Mouse (Mus musculus) forebrain, embryonic 14.5 days (tissue): ENCODE data around the gene Rcan2. TPM values are rescaled to one million over a fixed set of nuclear protein-coding genes. Genes with fewer than 3 reads are reported as not detected.
A peak's percentile ranks its signal among the peaks of the same experiment; 100 is the strongest.

Source experiments
- ATAC-seq: fragments of 200-750 bp; cut with Nextera tagmentation; 2 replicates; pipeline ENCODE4 v1.8.0; 2017; ENCODE audit warnings: mild to moderate bottlenecking, moderate library complexity
- DNase-seq: peaks from one replicate; pipeline ENCODE4 v3.0.0-alpha.2; 2015; ENCODE audit warnings: low spot score
- H3K27ac ChIP-seq: fragments of 300-500 bp; sonication (generic); 2 replicates; pipeline ENCODE4 v1.5.1; 2014; ENCODE audit warnings: low read depth, mild to moderate bottlenecking, control low read depth, low read length, moderate library complexity
- H3K27me3 ChIP-seq: fragments of 300-500 bp; sonication (generic); replicated peaks from 2 replicates; pipeline ENCODE4 v1.6.1; 2014; ENCODE audit warnings: low read length, control low read depth, mixed read lengths; ENCODE audit not compliant: control insufficient read depth, insufficient read depth
- H3K36me3 ChIP-seq: fragments of 300-500 bp; sonication (generic); 2 replicates; pipeline ENCODE4 v1.6.1; 2014; ENCODE audit warnings: low read length, control low read depth; ENCODE audit not compliant: control insufficient read depth, insufficient read depth
- H3K4me1 ChIP-seq: fragments of 300-500 bp; sonication (generic); 2 replicates; pipeline ENCODE4 v1.6.1; 2014; ENCODE audit warnings: antibody characterized with exemption, low read length, control low read depth; ENCODE audit not compliant: control insufficient read depth, insufficient read depth
- H3K4me2 ChIP-seq: fragments of 300-500 bp; sonication (generic); 2 replicates; pipeline ENCODE4 v1.6.1; 2014; ENCODE audit warnings: mild to moderate bottlenecking, control low read depth, low read length
- H3K4me3 ChIP-seq: fragments of 300-500 bp; sonication (generic); 2 replicates; pipeline ENCODE4 v1.5.1; 2014; ENCODE audit warnings: low read depth, low read length, control low read depth
- H3K9ac ChIP-seq: fragments of 300-500 bp; sonication (generic); 2 replicates; pipeline ENCODE4 v1.6.1; 2014; ENCODE audit warnings: mild to moderate bottlenecking, low read length, control low read depth, moderate library complexity
- H3K9me3 ChIP-seq: fragments of 300-500 bp; sonication (generic); replicated peaks from 2 replicates; pipeline ENCODE4 v1.6.1; 2016; ENCODE audit warnings: low read length, control low read depth, mixed read lengths; ENCODE audit not compliant: control insufficient read depth
- WGBS: fragments of 180-500 bp; shearing (Covaris S2); extraction: QIAGEN DNeasy Blood & Tissue Kit; methylation state at CpG from one replicate; pipeline ENCODE4 v1.1.7; 2014; 5-methylcytosine and 5-hydroxymethylcytosine counted together
- polyA plus RNA-seq: library from polyadenylated mRNA; unstranded; fragments of >200 nt; fragmentation: Nextera tagmentation; extraction: Ambion mirVana; gene quantifications from 2 replicates; pipeline ENCODE4 v1.2.1, GENCODE M21; 2014

Gene Rcan2
- 20.2 and 26.3 TPM in 2 replicates for polyA plus RNA-seq

- peak within 1 kb of the TSS; percentile 33; the same call in 1 of the 2 replicates for H3K27ac ChIP-seq
- under 1% methylated on average over 7 of the region's 7 CpGs for WGBS
- peak; percentile 80 for ATAC-seq
Measured at GRCm38 (mm10) chr17:43801077-43801476, at the start of gene Rcan2. TSS of gene Rcan2 (plus strand) at chr17:43801351.

GRCm38 (mm10) chr17:43752811-43753210, 48.3 kb upstream of the Rcan2 start:
- Histone ChIP-seq H3K9me3 (no peaks in the 10 kb centered on the region), H3K36me3 (0 out of 2 replicates have a peak, but pooled peaks cover 3% of the 10 kb centered on the region), H3K9ac (no peak overlapping the region), H3K4me1 (no peaks in the 10 kb centered on the region), H3K4me3 (no peak overlapping the region), H3K4me2 (no peak overlapping the region), H3K27me3 (no peaks in the 10 kb centered on the region), H3K27ac (no peak overlapping the region)
- no peak for ATAC-seq
- peak; percentile 28 for DNase-seq
- WGBS = 30% methylated on average over 1 of the region's 1 CpGs

More at GRCm38 (mm10) chr17:43801077-43801476, at the start of gene Rcan2:
- no peaks in the 10 kb centered on the region for H3K36me3 ChIP-seq
- DNase-seq = peak; percentile 72
- H3K9me3 ChIP-seq = no peaks in the 10 kb centered on the region
- H3K4me2 ChIP-seq = peak within 1 kb of the TSS; percentile 87
- peak within 1 kb of the TSS; percentile 78 for H3K9ac ChIP-seq
- H3K4me3 ChIP-seq = peak within 1 kb of the TSS; percentile 62
- H3K4me1 ChIP-seq = peaks cover 3% of the 10 kb centered on the region; the same call in 1 of the 2 replicates
- no peaks in the 10 kb centered on the region for H3K27me3 ChIP-seq

GRCm38 (mm10) chr17:43754687-43755086, 46.5 kb upstream of the Rcan2 start:
- H3K9me3 ChIP-seq = no peaks in the 10 kb centered on the region
- 89% methylated on average over 5 of the region's 5 CpGs for WGBS
- H3K4me3 ChIP-seq = no peak overlapping the region
- 0 out of 2 replicates have a peak, but pooled peaks cover 3% of the 10 kb centered on the region for H3K36me3 ChIP-seq
- H3K27ac ChIP-seq = no peak overlapping the region
- H3K27me3 ChIP-seq = no peaks in the 10 kb centered on the region
- no peak overlapping the region for H3K4me2 ChIP-seq
- ATAC-seq = no peak
- H3K4me1 ChIP-seq = no peaks in the 10 kb centered on the region
- H3K9ac ChIP-seq = no peak overlapping the region
- DNase-seq = no peak

- no peaks in the 10 kb centered on the region for H3K4me1 ChIP-seq
- DNase-seq = peak; percentile 8
- H3K36me3 ChIP-seq = no peaks in the 10 kb centered on the region
- no peaks in the 10 kb centered on the region for H3K27me3 ChIP-seq
- H3K4me3 ChIP-seq = no peak overlapping the region
- H3K9me3 ChIP-seq = no peaks in the 10 kb centered on the region
- H3K4me2 ChIP-seq = no peak overlapping the region
- H3K9ac ChIP-seq = no peak overlapping the region
- no peak overlapping the region for H3K27ac ChIP-seq
- WGBS = 66% methylated on average over 15 of the region's 15 CpGs
- ATAC-seq = no peak
Measured at GRCm38 (mm10) chr17:43758607-43759259, 42.4 kb upstream of the Rcan2 start.

- no peak for DNase-seq
Measured at GRCm38 (mm10) chr17:43784531-43784930, 16.6 kb upstream of the Rcan2 start.

GRCm38 (mm10) chr17:43788222-43788621, 12.9 kb upstream of the Rcan2 start:
- WGBS = 91% methylated on average over 5 of the region's 5 CpGs
- Histone ChIP-seq H3K27me3 (no peaks in the 10 kb centered on the region), H3K36me3 (no peaks in the 10 kb centered on the region), H3K4me3 (no peak overlapping the region), H3K9ac (no peak overlapping the region), H3K4me2 (no peak overlapping the region), H3K27ac (no peak overlapping the region), H3K4me1 (no peaks in the 10 kb centered on the region), H3K9me3 (no peaks in the 10 kb centered on the region)
- DNase-seq (no peak), ATAC-seq (no peak)

More at GRCm38 (mm10) chr17:43784531-43784930, 16.6 kb upstream of the Rcan2 start:
- Histone ChIP-seq H3K27me3 (no peaks in the 10 kb centered on the region), H3K27ac (no peak overlapping the region), H3K9ac (no peak overlapping the region), H3K9me3 (no peaks in the 10 kb centered on the region), H3K4me3 (no peak overlapping the region), H3K4me1 (no peaks in the 10 kb centered on the region), H3K4me2 (no peak overlapping the region), H3K36me3 (no peaks in the 10 kb centered on the region)
- ATAC-seq = no peak
- WGBS = 74% methylated on average over 4 of the region's 4 CpGs

GRCm38 (mm10) chr17:43789376-43789775, 11.8 kb upstream of the Rcan2 start:
- Histone ChIP-seq H3K27me3 (no peaks in the 10 kb centered on the region), H3K9ac (no peak overlapping the region), H3K27ac (no peak overlapping the region), H3K9me3 (no peaks in the 10 kb centered on the region), H3K4me1 (no peaks in the 10 kb centered on the region), H3K36me3 (no peaks in the 10 kb centered on the region), H3K4me3 (no peak overlapping the region), H3K4me2 (no peak overlapping the region)
- DNase-seq = no peak
- no peak for ATAC-seq

GRCm38 (mm10) chr17:43791751-43792150, 9.4 kb upstream of the Rcan2 start:
- Histone ChIP-seq H3K9me3 (no peaks in the 10 kb centered on the region), H3K27me3 (no peaks in the 10 kb centered on the region), H3K36me3 (no peaks in the 10 kb centered on the region), H3K4me2 (no peak overlapping the region), H3K27ac (no peak overlapping the region), H3K4me1 (no peaks in the 10 kb centered on the region), H3K4me3 (no peak overlapping the region), H3K9ac (no peak overlapping the region)
- WGBS = 93% methylated on average over 3 of the region's 3 CpGs
- ATAC-seq (no peak), DNase-seq (no peak)

- no peak overlapping the region for H3K4me3 ChIP-seq
- H3K4me2 ChIP-seq = no peak overlapping the region
- no peak for DNase-seq
- no peaks in the 10 kb centered on the region for H3K27me3 ChIP-seq
- no peaks in the 10 kb centered on the region for H3K9me3 ChIP-seq
- no peak overlapping the region for H3K9ac ChIP-seq
- WGBS = 65% methylated on average over 1 of the region's 1 CpGs
- H3K27ac ChIP-seq = no peak overlapping the region
- no peak for ATAC-seq
- H3K36me3 ChIP-seq = no peaks in the 10 kb centered on the region
- no peaks in the 10 kb centered on the region for H3K4me1 ChIP-seq
Measured at GRCm38 (mm10) chr17:43794731-43795280, 6.3 kb upstream of the Rcan2 start.
